Mouse (Mus musculus) embryonic facial prominence, embryonic 11.5 days (tissue): ENCODE results near the gene Fam25c. TPM values are rescaled to one million over a fixed set of nuclear protein-coding genes. Genes with fewer than 3 reads are reported as not detected.

Experiments
- ATAC-seq: fragments of 200-750 bp; cut with Nextera tagmentation; replicated peaks from 2 replicates; pipeline ENCODE4 v1.8.0; 2017; ENCODE audit warnings: low read depth; ENCODE audit not compliant: insufficient number of reproducible peaks, low FRiP score, low TSS enrichment
- DNase-seq: peaks from one replicate; pipeline ENCODE4 v3.0.0-alpha.2; 2015; ENCODE audit warnings: low spot score
- H3K27ac ChIP-seq: fragments of 300-500 bp; sonication (generic); replicated peaks from 2 replicates; pipeline ENCODE4 v1.5.1; 2014; ENCODE audit warnings: mild to moderate bottlenecking, low read depth, low read length, control low read depth
- H3K27me3 ChIP-seq: fragments of 300-500 bp; sonication (generic); 2 replicates; pipeline ENCODE4 v1.6.1; 2014; ENCODE audit warnings: mild to moderate bottlenecking, low read length, moderate library complexity, mixed read lengths; ENCODE audit not compliant: control insufficient read depth, insufficient read depth
- H3K36me3 ChIP-seq: fragments of 300-500 bp; sonication (generic); replicated peaks from 2 replicates; pipeline ENCODE4 v1.6.1; 2014; ENCODE audit warnings: low read depth, mild to moderate bottlenecking, low read length, moderate library complexity, mixed read lengths; ENCODE audit not compliant: control insufficient read depth, insufficient read depth
- H3K4me1 ChIP-seq: fragments of 300-500 bp; sonication (generic); 2 replicates; pipeline ENCODE4 v1.6.1; 2014; ENCODE audit warnings: low read length, mixed read lengths; ENCODE audit not compliant: control insufficient read depth, insufficient read depth
- H3K4me2 ChIP-seq: fragments of 300-500 bp; sonication (generic); 2 replicates; pipeline ENCODE4 v1.6.1; 2014; ENCODE audit warnings: low read depth, mild to moderate bottlenecking, control low read depth, low read length, moderate library complexity
- H3K4me3 ChIP-seq: fragments of 300-500 bp; sonication (generic); 2 replicates; pipeline ENCODE4 v1.5.1; 2014; ENCODE audit warnings: low read depth, low read length, control low read depth
- H3K9ac ChIP-seq: fragments of 300-500 bp; sonication (generic); replicated peaks from 2 replicates; pipeline ENCODE4 v1.6.1; 2014; ENCODE audit warnings: mild to moderate bottlenecking, control low read depth, low read length
- H3K9me3 ChIP-seq: fragments of 300-500 bp; sonication (generic); replicated peaks from 2 replicates; pipeline ENCODE4 v1.6.1; 2016; ENCODE audit warnings: mild to moderate bottlenecking, low read length, inconsistent platforms, mixed read lengths; ENCODE audit not compliant: control insufficient read depth
- WGBS: fragments of 180-500 bp; shearing (Covaris S2); extraction: QIAGEN DNeasy Blood & Tissue Kit; methylation state at CpG from one replicate; pipeline ENCODE4 v1.1.7; 2014; 5-methylcytosine and 5-hydroxymethylcytosine counted together
- polyA plus RNA-seq: library from polyadenylated mRNA; unstranded; fragments of >200 nt; fragmentation: Nextera tagmentation; extraction: Ambion mirVana; gene quantifications from 2 replicates; pipeline ENCODE4 v1.2.1, GENCODE M21; 2014

Gene Fam25c
- polyA plus RNA-seq, 1 experiment from 2014 or later, result not detected

DNA sequence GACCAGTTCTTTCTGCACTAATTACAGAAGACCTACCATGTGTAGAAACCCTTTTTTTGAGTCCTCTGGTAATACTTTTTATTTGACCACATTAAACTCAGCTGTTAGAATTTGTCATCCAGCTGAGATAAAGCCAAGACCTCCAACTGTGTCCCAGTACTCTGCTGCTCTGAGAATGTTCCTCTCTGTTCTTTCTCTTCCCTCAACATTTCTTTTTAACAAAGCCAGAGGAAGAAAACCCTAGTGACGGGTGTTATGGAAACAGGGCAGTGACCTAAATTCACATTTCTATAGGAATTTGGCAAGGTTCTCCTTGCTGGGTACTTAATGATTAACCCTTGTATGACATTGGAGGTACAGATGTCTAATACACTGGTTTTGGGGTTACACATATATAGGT lies 15.8 kb downstream of the Fam25c start:
- Histone ChIP-seq H3K27ac (no peak overlapping the region), H3K9me3 (no peaks in the 10 kb centered on the region), H3K9ac (no peak overlapping the region), H3K27me3 (no peaks in the 10 kb centered on the region), H3K4me2 (no peak overlapping the region), H3K4me1 (no peaks in the 10 kb centered on the region), H3K4me3 (no peak overlapping the region), H3K36me3 (peaks cover 5% of the 10 kb centered on the region)
- DNase-seq, result no peak
- ATAC-seq, result no peak
- 76% methylated on average over 1 of the region's 1 CpGs for WGBS

DNA sequence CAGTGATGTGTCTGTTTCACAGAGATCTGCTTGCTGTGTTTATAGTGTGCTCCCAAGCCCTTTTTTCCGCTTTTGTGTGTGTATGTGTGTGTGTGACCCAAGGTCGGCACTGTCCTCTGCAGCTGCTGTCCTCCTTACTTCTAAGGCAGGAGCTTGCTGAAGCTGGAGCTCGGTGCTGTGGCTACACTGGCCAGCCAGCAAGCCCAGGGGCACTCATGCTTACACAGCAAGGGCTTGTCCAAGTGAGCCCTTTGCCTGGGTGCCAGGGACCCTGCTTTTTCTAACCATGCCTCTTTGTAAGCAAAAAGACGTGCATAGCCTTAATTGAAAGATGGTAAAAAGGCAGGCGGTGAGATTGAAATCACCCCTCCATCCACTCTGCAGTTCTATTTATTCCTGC lies 22.8 kb downstream of the Fam25c start:
- H3K27me3 ChIP-seq, result no peaks in the 10 kb centered on the region
- ATAC-seq (no peak), DNase-seq (no peak)
- H3K36me3 ChIP-seq, result peaks cover 5% of the 10 kb centered on the region; the same call in 1 of the 2 replicates
- H3K9ac ChIP-seq, result no peak overlapping the region
- WGBS, result 89% methylated on average over 5 of the region's 5 CpGs
- no peak overlapping the region for H3K4me2 ChIP-seq
- H3K9me3 ChIP-seq, result no peaks in the 10 kb centered on the region
- H3K4me1 ChIP-seq, result no peaks in the 10 kb centered on the region
- no peak overlapping the region for H3K4me3 ChIP-seq
- H3K27ac ChIP-seq, result no peak overlapping the region

DNA sequence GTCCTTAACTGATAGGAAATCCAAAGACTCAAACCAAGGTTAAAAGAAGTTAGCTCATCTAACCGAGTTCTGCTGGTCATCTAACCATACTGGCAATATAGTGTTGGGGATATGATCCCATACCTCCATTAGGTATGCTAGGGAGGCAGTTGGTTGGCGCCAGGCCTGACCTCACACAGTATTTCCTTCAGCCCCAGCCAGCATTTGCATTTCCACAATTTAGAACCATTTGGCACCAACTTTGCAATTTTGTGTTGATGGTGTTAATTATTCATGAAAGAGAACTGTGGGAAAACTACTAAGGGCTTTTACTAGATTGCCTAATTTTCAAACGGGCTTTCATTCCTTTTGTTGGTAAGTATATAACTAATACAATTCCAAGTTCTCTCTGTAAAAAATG lies 23.3 kb downstream of the Fam25c start:
- 88% methylated on average over 3 of the region's 3 CpGs for WGBS
- Histone ChIP-seq H3K4me2 (no peak overlapping the region), H3K4me1 (no peaks in the 10 kb centered on the region), H3K4me3 (no peak overlapping the region), H3K9me3 (no peaks in the 10 kb centered on the region), H3K27ac (no peak overlapping the region), H3K36me3 (peaks cover 5% of the 10 kb centered on the region; the same call in 1 of the 2 replicates), H3K9ac (no peak overlapping the region), H3K27me3 (no peaks in the 10 kb centered on the region)
- DNase-seq (no peak), ATAC-seq (no peak)

DNA sequence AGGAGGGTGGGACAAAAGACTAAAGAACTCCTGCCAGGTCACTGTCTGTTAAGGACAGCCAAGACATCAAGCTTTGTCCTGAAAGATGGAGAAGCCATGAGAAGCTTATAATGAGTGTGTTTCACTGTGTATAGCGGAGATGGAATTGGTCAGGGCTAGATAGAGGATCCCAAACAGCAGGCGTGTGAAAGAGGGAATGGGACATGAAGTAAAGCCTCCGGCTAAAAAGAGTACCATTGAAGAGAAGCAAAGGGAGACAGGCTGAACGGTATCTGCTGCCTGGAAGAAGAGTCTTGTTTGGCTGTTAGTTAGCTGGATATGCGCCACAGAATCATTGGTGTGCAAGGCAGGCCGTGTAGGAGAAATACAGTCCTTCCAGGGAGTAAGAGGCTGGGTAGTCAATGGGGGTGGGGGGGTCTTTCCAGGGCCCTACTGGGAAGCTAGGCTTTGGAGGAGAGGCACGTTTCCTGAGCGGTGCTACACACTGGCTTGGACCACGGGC lies 24.5 kb downstream of the Fam25c start:
- H3K36me3 ChIP-seq, result peaks cover 2% of the 10 kb centered on the region; the same call in 1 of the 2 replicates
- H3K9ac ChIP-seq, result no peak overlapping the region
- no peak overlapping the region for H3K4me3 ChIP-seq
- 89% methylated on average over 9 of the region's 9 CpGs for WGBS
- ATAC-seq, result no peak
- no peak overlapping the region for H3K27ac ChIP-seq
- no peaks in the 10 kb centered on the region for H3K9me3 ChIP-seq
- DNase-seq, result no peak
- H3K27me3 ChIP-seq, result no peaks in the 10 kb centered on the region
- H3K4me1 ChIP-seq, result no peaks in the 10 kb centered on the region
- no peak overlapping the region for H3K4me2 ChIP-seq

DNA sequence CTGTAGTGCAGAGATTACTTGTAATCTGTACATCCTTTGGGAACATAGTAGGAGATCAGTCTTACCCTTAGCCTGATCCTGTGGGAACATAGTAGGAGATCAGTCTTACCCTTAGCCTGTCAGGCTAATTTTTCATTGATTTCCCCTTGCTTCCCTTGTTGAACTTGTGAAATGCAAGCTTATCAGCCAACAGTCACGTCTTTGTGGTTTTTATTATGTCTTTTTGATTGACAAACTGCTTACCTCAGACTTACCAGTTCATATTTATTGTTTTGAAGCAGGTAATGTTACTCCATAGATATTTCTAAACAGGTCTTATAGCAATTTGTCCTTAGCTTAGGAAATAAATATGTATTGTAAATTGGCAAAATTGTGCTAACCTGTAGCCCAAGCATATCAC lies 27.6 kb downstream of the Fam25c start:
- Histone ChIP-seq H3K4me2 (no peak overlapping the region), H3K27ac (no peak overlapping the region), H3K9ac (no peak overlapping the region), H3K4me3 (no peak overlapping the region), H3K4me1 (no peaks in the 10 kb centered on the region), H3K27me3 (no peaks in the 10 kb centered on the region), H3K9me3 (no peaks in the 10 kb centered on the region), H3K36me3 (peaks cover 4% of the 10 kb centered on the region; the same call in 1 of the 2 replicates)
- ATAC-seq (no peak), DNase-seq (no peak)
- 94% methylated on average over 1 of the region's 1 CpGs for WGBS

DNA sequence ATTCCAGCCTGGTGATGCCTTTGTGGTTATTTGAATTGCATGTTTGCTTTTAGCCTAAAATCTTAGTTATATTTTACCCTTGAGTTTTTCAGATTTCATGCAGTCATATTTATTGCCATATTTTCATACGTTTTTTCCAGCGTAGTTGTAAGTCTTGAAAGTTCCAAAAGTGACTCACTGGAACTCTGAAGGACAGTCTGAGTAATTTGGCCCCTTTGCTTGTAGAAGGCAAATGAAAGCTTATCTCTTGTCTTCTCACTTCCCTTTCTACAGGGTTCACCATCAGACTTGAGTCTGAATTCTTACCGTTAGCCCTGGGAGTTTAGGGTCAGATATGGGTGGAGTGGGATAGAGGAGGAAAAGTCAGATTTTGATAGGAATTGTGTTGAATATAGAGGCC lies 28.6 kb downstream of the Fam25c start:
- Histone ChIP-seq H3K9me3 (no peaks in the 10 kb centered on the region), H3K4me1 (no peaks in the 10 kb centered on the region), H3K36me3 (peaks cover 4% of the 10 kb centered on the region; the same call in 1 of the 2 replicates), H3K4me2 (no peak overlapping the region), H3K4me3 (no peak overlapping the region), H3K9ac (no peak overlapping the region), H3K27me3 (no peaks in the 10 kb centered on the region), H3K27ac (no peak overlapping the region)
- DNase-seq (no peak), ATAC-seq (no peak)
- 89% methylated on average over 3 of the region's 3 CpGs for WGBS

DNA sequence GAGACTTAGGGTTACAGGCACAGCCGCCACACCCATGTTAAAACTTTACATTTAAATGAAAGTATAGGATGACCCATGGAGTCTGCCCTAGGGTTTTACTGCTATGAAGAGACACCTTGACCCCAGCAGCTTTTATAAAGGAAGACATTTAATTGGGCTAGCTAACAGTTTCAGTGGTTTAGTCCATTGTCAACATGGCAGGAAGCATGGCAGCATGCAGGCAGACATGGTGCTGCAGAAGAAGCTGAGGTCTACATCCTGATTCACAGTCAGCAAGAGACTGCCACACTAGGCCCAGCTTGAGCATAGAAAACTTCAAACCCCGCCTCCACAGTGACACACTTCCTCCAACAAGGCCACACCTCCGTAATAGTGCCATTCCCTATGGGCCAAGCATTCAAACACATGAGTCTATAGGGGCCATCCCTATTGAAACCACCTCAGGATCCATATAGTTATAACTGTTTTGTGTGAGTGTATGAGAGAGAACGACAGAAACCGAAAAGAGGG lies 31.6 kb downstream of the Fam25c start:
- no peak overlapping the region for H3K4me2 ChIP-seq
- no peaks in the 10 kb centered on the region for H3K4me1 ChIP-seq
- no peaks in the 10 kb centered on the region for H3K9me3 ChIP-seq
- no peak overlapping the region for H3K9ac ChIP-seq
- DNase-seq (no peak), ATAC-seq (no peak)
- WGBS, result 95% methylated on average over 5 of the region's 5 CpGs
- no peak overlapping the region for H3K4me3 ChIP-seq
- no peak overlapping the region for H3K27ac ChIP-seq
- no peaks in the 10 kb centered on the region for H3K27me3 ChIP-seq
- peaks cover 2% of the 10 kb centered on the region; the same call in 1 of the 2 replicates for H3K36me3 ChIP-seq

DNA sequence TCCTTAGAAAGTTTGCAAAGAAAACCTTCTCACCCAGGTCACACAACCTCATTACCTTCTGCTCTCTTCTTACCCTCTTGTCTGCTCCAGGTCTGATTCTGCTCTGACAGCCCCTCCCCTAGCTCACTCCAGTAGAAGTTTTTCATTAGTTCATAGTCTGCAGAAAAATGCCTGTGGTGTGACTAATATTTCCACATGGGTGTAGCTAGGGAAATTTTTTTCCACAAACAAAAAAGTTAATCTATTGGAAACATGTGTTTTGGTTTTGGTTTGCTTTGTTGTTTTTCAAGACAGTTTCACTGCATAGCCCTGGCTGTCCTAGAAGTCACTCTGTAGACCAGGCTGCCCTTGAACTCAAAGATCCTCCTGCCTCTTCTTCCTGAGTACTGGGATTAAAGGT lies 37.1 kb downstream of the Fam25c start:
- Histone ChIP-seq H3K27me3 (no peaks in the 10 kb centered on the region), H3K4me2 (no peak overlapping the region), H3K4me3 (no peak overlapping the region), H3K9me3 (no peaks in the 10 kb centered on the region), H3K9ac (no peak overlapping the region), H3K4me1 (no peaks in the 10 kb centered on the region), H3K27ac (no peak overlapping the region), H3K36me3 (no peaks in the 10 kb centered on the region)
- no peak for ATAC-seq
- DNase-seq, result no peak
